Mouse (Mus musculus) embryonic facial prominence, embryonic 10.5 days (tissue): Measurements from ENCODE around the gene Ddx20. TPM values are rescaled to one million over a fixed set of nuclear protein-coding genes. Genes with fewer than 3 reads are reported as not detected.
A peak's percentile ranks its signal among the peaks of the same experiment; 100 is the strongest.

Source experiments
- DNase-seq: peaks from one replicate; pipeline ENCODE4 v3.0.0-alpha.2; 2017; ENCODE audit warnings: low spot score
- H3K27ac ChIP-seq: fragments of 300-500 bp; sonication (generic); replicated peaks from 2 replicates; pipeline ENCODE4 v1.5.1; 2016; ENCODE audit warnings: mild to moderate bottlenecking
- H3K27me3 ChIP-seq: fragments of 300-500 bp; sonication (generic); replicated peaks from 2 replicates; pipeline ENCODE4 v1.6.1; 2016; ENCODE audit warnings: low read depth, mild to moderate bottlenecking; ENCODE audit not compliant: poor library complexity, severe bottlenecking
- H3K36me3 ChIP-seq: fragments of 300-500 bp; sonication (generic); replicated peaks from 2 replicates; pipeline ENCODE4 v1.6.1; 2016; ENCODE audit warnings: mild to moderate bottlenecking, moderate library complexity
- H3K4me1 ChIP-seq: fragments of 300-500 bp; sonication (generic); 2 replicates; pipeline ENCODE4 v1.6.1; 2016
- H3K4me3 ChIP-seq: fragments of 300-500 bp; sonication (generic); 2 replicates; pipeline ENCODE4 v1.5.1; 2016; ENCODE audit warnings: mild to moderate bottlenecking, moderate library complexity
- H3K9me3 ChIP-seq: fragments of 300-500 bp; sonication (generic); 2 replicates; pipeline ENCODE4 v1.6.1; 2016; ENCODE audit warnings: mild to moderate bottlenecking
- WGBS: fragments of 180-500 bp; shearing (Covaris S2); methylation state at CpG from one replicate; pipeline ENCODE4 v1.1.7; 2016; 5-methylcytosine and 5-hydroxymethylcytosine counted together
- polyA plus RNA-seq: library from polyadenylated mRNA; unstranded; fragments of >200 nt; fragmentation: Nextera tagmentation; extraction: Ambion mirVana; gene quantifications from 2 replicates; pipeline ENCODE4 v1.2.1, GENCODE M21; 2016

The Ddx20 gene
- polyA plus RNA-seq, 1 experiment from 2014 or later, result 51.7 TPM

- no peak for DNase-seq
- WGBS, result 60% methylated on average over 18 of the region's 18 CpGs
Observed at GRCm38 (mm10) chr3:105716353-105717000, 29.1 kb upstream of the Ddx20 start.

GRCm38 (mm10) chr3:105714820-105715167 lies 27.4 kb upstream of the Ddx20 start:
- H3K9me3 ChIP-seq, result no peaks in the 10 kb centered on the region
- H3K27ac ChIP-seq, result peak overlapping the region; percentile 83; the same call in 1 of the 2 replicates
- no peaks in the 10 kb centered on the region for H3K36me3 ChIP-seq
- peaks cover 60% of the 10 kb centered on the region for H3K4me1 ChIP-seq
- DNase-seq, result no peak
- peaks cover 10% of the 10 kb centered on the region; the same call in 1 of the 2 replicates for H3K27me3 ChIP-seq
- no peak overlapping the region for H3K4me3 ChIP-seq

More at GRCm38 (mm10) chr3:105716353-105717000, 29.1 kb upstream of the Ddx20 start:
- Histone ChIP-seq H3K36me3 (no peaks in the 10 kb centered on the region), H3K4me1 (peaks cover 69% of the 10 kb centered on the region), H3K4me3 (no peak overlapping the region), H3K9me3 (no peaks in the 10 kb centered on the region), H3K27ac (peak overlapping the region; percentile 63), H3K27me3 (0 out of 2 replicates have a peak, but pooled peaks cover 3% of the 10 kb centered on the region)

GRCm38 (mm10) chr3:105714091-105714819 lies 26.9 kb upstream of the Ddx20 start:
- Histone ChIP-seq H3K27me3 (peaks cover 10% of the 10 kb centered on the region; the same call in 1 of the 2 replicates), H3K27ac (peak overlapping the region; percentile 83), H3K4me3 (peak overlapping the region; percentile 2), H3K9me3 (no peaks in the 10 kb centered on the region), H3K36me3 (no peaks in the 10 kb centered on the region), H3K4me1 (peaks cover 60% of the 10 kb centered on the region)
- 12% methylated on average over 8 of the region's 8 CpGs for WGBS
- peak; percentile 73 for DNase-seq

GRCm38 (mm10) chr3:105712827-105713226 lies 25.5 kb upstream of the Ddx20 start:
- peaks cover 58% of the 10 kb centered on the region for H3K4me1 ChIP-seq
- H3K27me3 ChIP-seq, result peaks cover 10% of the 10 kb centered on the region; the same call in 1 of the 2 replicates
- no peak for DNase-seq
- H3K4me3 ChIP-seq, result no peak overlapping the region
- H3K36me3 ChIP-seq, result no peaks in the 10 kb centered on the region
- H3K9me3 ChIP-seq, result no peaks in the 10 kb centered on the region
- no peak overlapping the region for H3K27ac ChIP-seq

GRCm38 (mm10) chr3:105711741-105712140 lies 24.4 kb upstream of the Ddx20 start:
- peaks cover 59% of the 10 kb centered on the region for H3K4me1 ChIP-seq
- no peak overlapping the region for H3K4me3 ChIP-seq
- peaks cover 15% of the 10 kb centered on the region for H3K27me3 ChIP-seq
- H3K36me3 ChIP-seq, result no peaks in the 10 kb centered on the region
- H3K27ac ChIP-seq, result peak overlapping the region; percentile 31; the same call in 1 of the 2 replicates
- no peak for DNase-seq
- 59% methylated on average over 7 of the region's 7 CpGs for WGBS
- H3K9me3 ChIP-seq, result no peaks in the 10 kb centered on the region

GRCm38 (mm10) chr3:105710246-105710645 lies 22.9 kb upstream of the Ddx20 start:
- no peaks in the 10 kb centered on the region for H3K36me3 ChIP-seq
- no peak overlapping the region; the same call in 1 of the 2 replicates for H3K27ac ChIP-seq
- no peak for DNase-seq
- H3K27me3 ChIP-seq, result peaks cover 30% of the 10 kb centered on the region
- H3K4me3 ChIP-seq, result no peak overlapping the region
- peaks cover 62% of the 10 kb centered on the region for H3K4me1 ChIP-seq
- H3K9me3 ChIP-seq, result no peaks in the 10 kb centered on the region
- WGBS, result 84% methylated on average over 6 of the region's 6 CpGs

GRCm38 (mm10) chr3:105707590-105707989 lies 20.2 kb upstream of the Ddx20 start:
- Histone ChIP-seq H3K36me3 (no peaks in the 10 kb centered on the region), H3K27me3 (peaks cover 53% of the 10 kb centered on the region), H3K9me3 (no peaks in the 10 kb centered on the region), H3K4me1 (peaks cover 56% of the 10 kb centered on the region), H3K27ac (peak overlapping the region; percentile 25), H3K4me3 (no peak overlapping the region)
- 6% methylated on average over 7 of the region's 7 CpGs for WGBS
- DNase-seq, result peak; percentile 59

- no peaks in the 10 kb centered on the region for H3K9me3 ChIP-seq
- peak overlapping the region; percentile 78; the same call in 1 of the 2 replicates for H3K4me3 ChIP-seq
- 0 out of 2 replicates have a peak overlapping the region, but pooled peaks have one; percentile 35 for H3K27ac ChIP-seq
- no peak for DNase-seq
- peaks cover 61% of the 10 kb centered on the region for H3K27me3 ChIP-seq
- WGBS, result 46% methylated on average over 4 of the region's 4 CpGs
- no peaks in the 10 kb centered on the region for H3K36me3 ChIP-seq
- peaks cover 58% of the 10 kb centered on the region for H3K4me1 ChIP-seq
Observed at GRCm38 (mm10) chr3:105706366-105707020, 19.1 kb upstream of the Ddx20 start.

- H3K36me3 ChIP-seq, result no peaks in the 10 kb centered on the region
- peak overlapping the region; percentile 78 for H3K27ac ChIP-seq
- 18% methylated on average over 3 of the region's 3 CpGs for WGBS
- peaks cover 64% of the 10 kb centered on the region for H3K27me3 ChIP-seq
- no peak for DNase-seq
- H3K4me1 ChIP-seq, result peaks cover 66% of the 10 kb centered on the region
- H3K9me3 ChIP-seq, result no peaks in the 10 kb centered on the region
- peak overlapping the region; percentile 78 for H3K4me3 ChIP-seq
Observed at GRCm38 (mm10) chr3:105705561-105705960, 18.2 kb upstream of the Ddx20 start.

GRCm38 (mm10) chr3:105705061-105705549 lies 17.7 kb upstream of the Ddx20 start:
- H3K27ac ChIP-seq, result peak overlapping the region; percentile 78

GRCm38 (mm10) chr3:105704031-105705008 lies 16.9 kb upstream of the Ddx20 start, which contains the start of gene Inka2:
TSS of gene Inka2 (plus strand) at chr3:105704599.
- Histone ChIP-seq H3K27ac (peak within 1 kb of the TSS; percentile 78), H3K4me1 (peaks cover 70% of the 10 kb centered on the region), H3K4me3 (peak within 1 kb of the TSS; percentile 78), H3K36me3 (no peaks in the 10 kb centered on the region), H3K9me3 (no peaks in the 10 kb centered on the region), H3K27me3 (peaks cover 57% of the 10 kb centered on the region)
- peak; percentile 89 for DNase-seq
- WGBS, result 2% methylated on average over 42 of the region's 43 CpGs

More at GRCm38 (mm10) chr3:105705061-105705549, 17.7 kb upstream of the Ddx20 start:
- Histone ChIP-seq H3K36me3 (no peaks in the 10 kb centered on the region), H3K9me3 (no peaks in the 10 kb centered on the region), H3K27me3 (peaks cover 59% of the 10 kb centered on the region), H3K4me3 (peak overlapping the region; percentile 78), H3K4me1 (peaks cover 66% of the 10 kb centered on the region)
- peak; percentile 50 for DNase-seq
- 1% methylated on average over 28 of the region's 28 CpGs for WGBS
